Mouse (Mus musculus): ENCODE measurements around the gene Olfr2.
"Not testable (repeated sequence)": the region's sequence is repeated elsewhere in the genome, so short reads cannot be mapped to it uniquely, and the experiment has no call there.

Gene Olfr2

DNA sequence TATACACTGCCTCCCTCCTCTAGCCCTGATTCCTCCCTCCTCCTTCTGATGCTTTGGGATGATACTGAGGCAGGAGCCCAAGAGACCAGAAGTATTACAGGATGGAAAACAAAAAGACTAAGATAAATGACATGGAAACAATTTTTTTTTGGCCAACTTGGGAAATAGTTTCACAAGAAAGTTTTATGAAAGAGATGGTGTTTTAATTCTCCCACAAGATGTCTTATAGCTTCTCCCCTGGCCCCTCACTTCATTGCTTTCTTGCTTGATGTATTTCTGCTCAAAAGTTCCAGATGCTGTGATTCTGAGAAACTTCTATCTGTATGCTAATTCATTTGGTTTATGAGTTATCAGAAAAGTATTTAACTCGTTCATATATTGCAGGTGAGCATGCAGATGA, at the start of gene Olfr2:
Gene Olfr2 (minus strand): TSS at position 101 of the 400 bp plus-strand sequence.
- in situ Hi-C loops (cut with MboI; ENCODE audit: low sequenced_read_pairs), result no loop called here

DNA sequence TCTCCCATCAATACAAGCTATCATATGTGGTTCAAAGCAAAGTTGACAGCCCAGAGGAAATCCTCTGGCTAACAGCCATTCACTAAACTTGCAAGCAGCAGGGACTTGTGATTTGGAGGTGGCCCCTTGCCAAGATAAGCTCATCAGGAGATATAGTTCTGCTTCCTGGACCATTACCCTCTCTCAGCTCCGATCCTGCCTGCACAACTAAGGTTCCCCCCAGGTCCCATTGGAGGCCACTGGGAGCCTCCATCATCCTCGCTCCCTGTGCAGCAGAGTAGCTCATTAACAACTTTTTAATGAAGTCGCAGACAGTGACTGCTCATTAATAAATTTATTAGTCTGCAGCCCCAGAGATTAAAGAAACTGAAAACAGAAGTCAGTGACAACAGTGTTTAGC, 41.7 kb upstream of the Olfr2 start:
- in situ Hi-C loops (cut with MboI; ENCODE audit: low sequenced_read_pairs), result no loop called here

DNA sequence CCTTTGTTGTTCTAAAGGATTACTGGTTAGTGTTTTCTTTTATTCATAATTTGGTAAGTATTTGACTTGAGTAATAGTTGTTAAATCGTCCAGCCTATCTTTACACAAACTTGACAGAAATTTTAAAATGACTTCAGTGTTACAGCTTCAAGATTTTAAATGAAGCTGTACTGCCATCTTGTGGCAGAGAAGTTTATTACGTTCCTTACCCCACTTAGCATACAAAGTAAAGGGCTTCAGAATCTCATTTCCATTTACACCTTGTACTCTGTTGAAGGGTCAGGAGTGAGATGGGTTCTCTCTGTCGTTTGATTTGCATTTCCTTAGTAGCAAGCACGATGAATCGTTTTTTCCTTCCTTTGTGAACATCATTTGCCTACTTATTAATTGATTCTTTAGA, 40.0 kb upstream of the Olfr2 start:
- in situ Hi-C loops (cut with MboI; ENCODE audit: low sequenced_read_pairs), result no loop called here

DNA sequence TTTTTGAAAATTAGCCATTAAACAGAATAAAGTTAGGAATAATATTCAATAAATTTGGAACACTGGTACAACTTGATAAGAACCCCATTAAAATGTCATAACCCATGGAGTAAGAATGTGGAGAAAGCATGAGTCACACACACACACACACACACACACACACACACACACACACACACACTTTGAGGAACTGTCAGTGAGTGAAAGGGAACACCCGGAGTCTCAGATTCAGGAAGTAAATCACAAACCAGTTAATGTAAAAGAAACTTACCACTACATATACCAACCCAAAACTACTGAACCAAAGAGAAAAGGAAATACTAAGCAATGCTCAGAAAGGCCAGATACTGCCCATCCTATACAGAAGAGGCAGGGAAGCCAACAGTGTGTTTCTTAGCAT, 38.5 kb upstream of the Olfr2 start:
- in situ Hi-C loops (cut with MboI; ENCODE audit: low sequenced_read_pairs), result no loop called here

DNA sequence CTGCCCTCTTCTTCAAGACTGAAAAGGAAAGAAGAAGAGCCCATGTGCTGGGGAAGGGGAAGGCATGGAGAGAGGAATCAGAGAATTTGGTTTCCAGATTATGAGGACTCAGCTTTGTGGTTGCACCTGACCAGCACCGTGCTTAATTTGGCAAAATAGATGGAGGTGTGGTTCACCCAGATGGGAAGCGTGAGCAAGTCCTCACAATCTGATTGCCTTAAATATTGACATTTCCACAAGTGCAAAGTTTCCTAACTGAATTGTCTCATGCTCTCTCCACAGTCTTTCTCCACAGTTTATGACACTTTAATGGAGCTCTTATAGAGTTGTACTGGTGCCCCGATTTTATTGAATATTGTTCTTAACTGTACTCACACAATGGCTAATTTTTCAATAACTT, 37.3 kb upstream of the Olfr2 start:
- in situ Hi-C loops (cut with MboI; ENCODE audit: low sequenced_read_pairs), result no loop called here

DNA sequence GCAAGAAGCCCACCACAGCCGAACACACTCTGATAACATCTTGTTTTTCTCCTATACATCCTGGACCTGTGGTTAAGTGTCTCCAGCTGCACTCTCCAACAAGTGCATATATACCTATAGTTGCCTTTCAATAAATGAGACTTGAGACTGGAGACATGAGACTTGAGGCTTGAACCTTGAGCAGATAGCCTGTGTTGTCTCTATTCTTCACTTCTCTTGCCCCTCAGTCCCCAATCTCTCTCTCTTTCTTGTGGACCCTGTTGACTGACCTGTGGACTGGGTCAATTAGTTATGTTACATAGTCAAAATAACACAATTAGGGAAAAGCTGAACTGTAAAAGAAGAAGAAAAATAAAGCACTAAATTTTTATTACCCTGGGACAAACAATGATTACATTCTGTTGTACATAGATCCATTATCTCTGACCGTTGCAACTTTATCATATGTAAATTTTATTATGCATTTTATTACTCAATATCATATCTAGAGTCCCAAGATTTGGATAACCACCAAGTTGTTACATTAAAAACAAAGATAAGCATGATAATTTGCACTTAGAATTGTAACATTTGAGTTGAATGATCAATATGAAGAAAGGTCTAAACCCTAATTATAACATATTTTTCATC, 34.2 kb upstream of the Olfr2 start:
- in situ Hi-C loops (cut with MboI; ENCODE audit: low sequenced_read_pairs), result no loop called here

DNA sequence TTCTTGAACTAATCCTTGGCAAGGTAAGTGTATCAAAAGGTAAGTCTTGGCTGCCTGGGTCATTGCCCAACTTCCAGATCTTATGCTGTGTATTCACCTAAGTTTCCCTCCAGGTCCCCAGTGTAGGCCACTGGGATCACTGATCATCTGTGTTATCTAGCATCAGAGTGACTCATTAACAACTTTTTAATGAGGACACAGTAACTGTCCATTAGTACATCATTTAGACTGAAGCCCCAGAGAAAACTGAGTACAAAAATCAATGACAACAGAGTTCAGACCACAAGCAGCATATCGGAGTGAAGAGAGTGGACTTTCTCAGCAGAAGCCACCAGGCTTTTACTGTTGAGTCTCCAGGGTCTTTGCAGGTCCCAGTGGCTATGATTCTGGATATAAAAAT, 25.0 kb upstream of the Olfr2 start, which contains the start of gene Olfr713:
Gene Olfr713 (plus strand): TSS at position 301 of the 400 bp plus-strand sequence.
- in situ Hi-C loops (cut with MboI; ENCODE audit: low sequenced_read_pairs), result no loop called here

DNA sequence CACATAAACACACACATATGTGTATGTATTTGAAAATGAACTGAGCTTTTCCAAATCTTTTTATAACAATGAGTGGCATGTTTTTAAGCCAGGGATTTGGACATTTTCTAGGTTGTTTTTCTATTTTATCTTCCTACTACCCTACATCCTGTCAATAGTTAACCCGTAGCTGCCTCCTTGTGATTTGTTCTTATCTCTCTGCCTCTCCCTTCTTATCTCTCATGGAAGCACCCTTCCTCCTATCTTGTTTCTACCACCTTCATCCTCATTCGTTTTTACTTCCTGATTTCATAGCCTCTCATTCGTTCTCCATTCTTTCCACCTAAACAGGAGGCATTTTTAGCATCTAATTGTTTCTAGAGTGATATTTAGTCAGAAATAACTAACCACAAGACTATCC, 1.7 kb downstream of the Olfr2 start:
- in situ Hi-C loops (cut with MboI; ENCODE audit: low sequenced_read_pairs), result no loop called here

DNA sequence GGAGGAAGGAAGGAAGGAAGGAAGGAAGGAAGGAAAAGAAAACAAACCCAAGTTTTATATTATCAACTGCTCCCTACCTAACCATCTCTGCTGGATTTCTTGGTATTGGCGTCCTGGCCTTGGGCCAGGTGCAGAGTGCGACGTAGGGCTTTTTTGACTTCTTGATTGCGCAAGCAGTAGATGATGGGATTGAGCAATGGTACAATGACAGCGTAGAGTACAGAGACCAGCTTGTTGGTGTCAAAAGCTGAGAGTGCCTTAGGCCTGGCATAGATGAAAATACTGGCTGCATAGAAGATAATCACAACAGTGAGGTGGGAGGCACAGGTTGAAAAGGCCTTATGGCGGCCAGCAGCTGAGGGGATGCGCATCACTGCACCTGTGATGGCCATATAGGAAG, 5.1 kb downstream of the Olfr2 start:
- in situ Hi-C loops (cut with MboI; ENCODE audit: low sequenced_read_pairs), result no loop called here

DNA sequence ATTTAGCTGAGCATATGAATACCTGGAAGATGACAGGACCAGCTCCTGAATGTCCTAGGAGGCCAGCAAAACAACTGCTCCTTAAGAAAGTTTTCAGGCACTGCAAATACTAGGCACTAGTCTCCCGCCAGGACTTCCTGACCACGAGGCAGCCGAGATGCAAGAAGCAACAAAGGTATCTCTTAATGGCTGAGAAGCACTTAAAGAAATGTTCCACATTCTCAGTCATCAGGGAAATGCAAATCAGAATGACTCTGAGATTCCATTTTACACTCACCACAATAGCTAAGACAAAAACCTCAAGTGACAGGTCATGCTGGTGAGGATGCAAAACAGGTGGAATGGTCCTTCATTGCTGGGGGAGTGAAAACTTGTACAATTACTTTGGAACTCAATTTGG, 20.6 kb downstream of the Olfr2 start:
- in situ Hi-C loops (cut with MboI; ENCODE audit: low sequenced_read_pairs), result no loop called here

DNA sequence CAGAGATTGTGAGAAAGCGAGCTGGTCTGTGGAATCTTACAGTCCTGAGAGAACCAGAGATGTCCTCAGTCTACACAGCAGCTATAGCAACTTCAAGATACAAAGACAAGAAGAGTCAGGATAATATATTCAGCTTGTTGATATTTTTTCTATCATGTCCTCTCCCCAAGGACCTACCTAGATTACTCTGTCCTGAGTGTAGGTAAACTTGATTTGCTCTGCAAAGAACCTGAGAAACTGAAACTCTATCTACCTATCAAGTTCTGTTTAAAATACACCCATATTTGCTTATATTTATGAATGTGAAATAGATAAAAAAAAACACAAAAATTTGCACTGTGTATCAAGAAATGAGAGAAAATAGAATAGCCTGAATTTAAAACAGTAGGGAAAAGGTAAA, 30.5 kb downstream of the Olfr2 start, which contains the start of gene Olfr711:
Gene Olfr711 (minus strand): TSS at position 101 of the 400 bp plus-strand sequence.
- in situ Hi-C loops (cut with MboI; ENCODE audit: low sequenced_read_pairs), result no loop called here

DNA sequence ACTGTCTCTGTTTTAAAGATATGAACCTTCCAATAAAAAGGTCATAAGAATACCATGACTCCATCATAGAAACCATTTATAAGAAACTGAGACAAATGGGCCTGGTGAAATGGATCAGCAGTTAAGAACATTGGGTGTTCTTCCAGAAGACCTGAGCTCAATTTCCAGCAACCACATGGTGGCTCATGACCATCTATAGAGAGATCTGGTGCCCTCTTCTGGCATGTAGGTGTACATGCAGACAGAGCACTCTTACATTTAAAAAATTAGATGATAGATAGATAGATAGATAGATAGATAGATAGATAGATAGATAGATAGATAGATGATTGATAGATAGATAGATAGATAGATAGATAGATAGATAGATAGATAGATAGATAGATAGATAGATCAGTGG, 38.4 kb downstream of the Olfr2 start:
- in situ Hi-C loops (cut with MboI; ENCODE audit: low sequenced_read_pairs), result not testable (repeated sequence)

DNA sequence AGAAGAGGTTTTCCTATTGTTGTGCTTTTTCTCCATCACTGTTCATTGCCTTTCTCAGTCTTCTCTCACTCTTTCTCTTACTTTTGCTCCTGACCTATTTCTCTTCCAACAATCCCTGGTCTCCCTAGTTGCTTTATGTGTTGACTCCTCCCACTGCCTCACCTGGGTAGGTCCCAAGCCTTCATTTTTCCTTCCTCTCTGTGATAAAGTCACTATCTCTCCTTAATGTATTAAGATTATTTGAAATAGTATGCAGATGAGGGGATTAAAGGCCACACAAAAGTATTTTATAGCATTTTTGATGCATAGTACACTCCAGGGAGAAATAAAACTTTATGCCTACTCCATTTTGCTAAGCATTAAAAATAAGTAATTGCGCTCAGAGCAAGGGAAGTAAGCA, 42.0 kb downstream of the Olfr2 start, which contains the start of gene Olfr6:
Gene Olfr6 (minus strand): TSS at position 101 of the 400 bp plus-strand sequence.
- in situ Hi-C loops (cut with MboI; ENCODE audit: low sequenced_read_pairs), result no loop called here

DNA sequence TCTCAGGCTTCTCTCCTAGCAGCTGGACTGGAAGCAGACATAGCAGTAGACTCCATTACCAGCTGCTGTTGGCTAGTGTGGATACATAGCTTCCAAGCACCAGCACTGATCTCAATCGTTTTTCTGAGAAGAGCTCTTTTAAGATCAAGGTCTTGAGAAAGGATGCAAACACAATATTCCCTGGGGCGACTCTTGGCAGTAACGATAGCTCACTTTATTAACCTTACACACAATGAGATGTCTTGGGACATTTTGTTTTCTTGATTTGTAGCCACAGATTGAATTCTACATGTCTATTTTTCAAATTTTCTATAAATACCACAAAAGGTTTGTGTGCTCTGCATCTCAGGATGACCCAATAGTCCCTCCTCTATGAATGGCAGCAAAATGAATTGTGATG, 57.7 kb downstream of the Olfr2 start, which contains the start of gene Olfr710:
Gene Olfr710 (minus strand): TSS at position 101 of the 400 bp plus-strand sequence.
- in situ Hi-C loops (cut with MboI; ENCODE audit: low sequenced_read_pairs), result no loop called here

Measured in CH12F3 (cell line).